ENCODE assay signal across 11 mouse cellular contexts in genomic region chr10:85525267-85526015, GRCm38 (mm10).
DNase-seq lines count a peak whose midpoint lies in the region; ATAC-seq and TF ChIP-seq lines count a peak whose summit lies in the region.
"Had no signal": no experiment of that assay in that cellular context is flagged by ENCODE, and none has a peak within 500 bp of the region (broad histone marks: within the 10 kb centered on the region; RNA-seq: fewer than 3 reads in every experiment).

No protein-coding gene starts in this region.

- H3K4me2 ChIP-seq in hindbrain, embryonic 11.5 days (replicated peaks; ENCODE audit: low read depth, low read length), result no peak overlapping the region
- H3K4me2 ChIP-seq in hindbrain, embryonic 14.5 days (replicated peaks), result no peak overlapping the region
- H3K4me2 ChIP-seq in stomach, postnatal 0 days (replicated peaks; ENCODE audit: low read depth), result no peak overlapping the region
- H3K4me2 ChIP-seq: limb, embryonic 13.5 days; stomach, embryonic 15.5 days had no signal

- H3K4me1 ChIP-seq in hindbrain, embryonic 10.5 days (replicated peaks), result peaks cover 19% of the 10 kb centered on the region
- no peaks in the 10 kb centered on the region for H3K4me1 ChIP-seq in hindbrain, embryonic 11.5 days (replicated peaks; ENCODE audit: control insufficient read depth, insufficient read depth, low read length)
- H3K4me1 ChIP-seq in hindbrain, embryonic 14.5 days (replicated peaks; ENCODE audit: control insufficient read depth, insufficient read depth, low read length), result peaks cover 33% of the 10 kb centered on the region
- no peaks in the 10 kb centered on the region for H3K4me1 ChIP-seq in stomach, postnatal 0 days (replicated peaks; ENCODE audit: control insufficient read depth, insufficient read depth)
- H3K4me1 ChIP-seq: stomach, embryonic 15.5 days had no signal

- TF ChIP-seq CTCF in stomach, postnatal 0 days (IDR thresholded peaks at IDR 0.05; ENCODE audit: low read depth), result no peak

- H3K9ac ChIP-seq in hindbrain, embryonic 11.5 days (ENCODE audit: low read depth, low read length), result no peak overlapping the region
- H3K9ac ChIP-seq in hindbrain, embryonic 14.5 days, result no peak overlapping the region
- H3K9ac ChIP-seq in stomach, postnatal 0 days (ENCODE audit: low read length), result no peak overlapping the region
- H3K9ac ChIP-seq: limb, embryonic 13.5 days; stomach, embryonic 15.5 days had no signal

- ATAC-seq in hindbrain, embryonic 11.5 days (ENCODE audit: low FRiP score), result no peak; the same call in 1 of the 2 replicates
- ATAC-seq in hindbrain, embryonic 14.5 days (ENCODE audit: low FRiP score), result peak; percentile 21; the same call in 1 of the 2 replicates
- 0 out of 2 replicates have a peak, but pooled peaks have one; percentile 26 for ATAC-seq in stomach, postnatal 0 days (ENCODE audit: low FRiP score, low TSS enrichment)
- ATAC-seq: intestine, embryonic 16.5 days had no signal

- H3K36me3 ChIP-seq in hindbrain, embryonic 10.5 days, result no peaks in the 10 kb centered on the region
- H3K36me3 ChIP-seq in hindbrain, embryonic 11.5 days (ENCODE audit: control insufficient read depth, insufficient read depth, low read length), result no peaks in the 10 kb centered on the region
- no peaks in the 10 kb centered on the region for H3K36me3 ChIP-seq in hindbrain, embryonic 14.5 days (replicated peaks; ENCODE audit: control insufficient read depth, insufficient read depth)
- H3K36me3 ChIP-seq in stomach, postnatal 0 days (ENCODE audit: control insufficient read depth, insufficient read depth, low read length), result no peaks in the 10 kb centered on the region
- H3K36me3 ChIP-seq: limb, embryonic 13.5 days; stomach, embryonic 15.5 days had no signal

- 36% methylated on average over 7 of the region's 7 CpGs for WGBS in hindbrain, embryonic 10.5 days
- 35% methylated on average over 7 of the region's 7 CpGs for WGBS in hindbrain, embryonic 11.5 days
- 27% methylated on average over 7 of the region's 7 CpGs for WGBS in hindbrain, embryonic 14.5 days
- 39% methylated on average over 7 of the region's 7 CpGs for WGBS in stomach, postnatal 0 days

- no peak for DNase-seq in hindbrain, embryonic 10.5 days (ENCODE audit: low spot score)
- no peak for DNase-seq in hindbrain, embryonic 11.5 days (ENCODE audit: low spot score)
- DNase-seq in right cerebral cortex, postnatal 4 days, result peak; percentile 34
- DNase-seq in right cerebral cortex, postnatal 36 days (ENCODE audit: low spot score in 2 of 2), result no peak
- no peak for DNase-seq in hindbrain, embryonic 14.5 days (ENCODE audit: low spot score)
- no peak for DNase-seq in stomach, postnatal 0 days (ENCODE audit: low spot score)
- no peak for DNase-seq in thymus, postnatal 0 days (ENCODE audit: low spot score)
- no peak for DNase-seq in gastrocnemius, adult 8-10 months (ENCODE audit: low spot score in 2 of 2)

- TF ChIP-seq EP300 in stomach, postnatal 0 days (optimal IDR thresholded peaks at IDR 0.05), result no peak

- H3K4me3 ChIP-seq in hindbrain, embryonic 10.5 days, result no peak overlapping the region
- H3K4me3 ChIP-seq in hindbrain, embryonic 11.5 days (ENCODE audit: low read depth, low read length), result no peak overlapping the region
- no peak overlapping the region for H3K4me3 ChIP-seq in hindbrain, embryonic 14.5 days (replicated peaks; ENCODE audit: low read length)
- H3K4me3 ChIP-seq in stomach, postnatal 0 days (ENCODE audit: low read depth, low read length), result no peak overlapping the region
- H3K4me3 ChIP-seq: limb, embryonic 13.5 days; stomach, embryonic 15.5 days had no signal

- H3K9me3 ChIP-seq in hindbrain, embryonic 10.5 days, result no peaks in the 10 kb centered on the region
- no peaks in the 10 kb centered on the region for H3K9me3 ChIP-seq in hindbrain, embryonic 11.5 days (ENCODE audit: control insufficient read depth, low read length)
- no peaks in the 10 kb centered on the region for H3K9me3 ChIP-seq in hindbrain, embryonic 14.5 days (ENCODE audit: control insufficient read depth, low read length)
- H3K9me3 ChIP-seq in stomach, postnatal 0 days (ENCODE audit: control insufficient read depth, low read length), result no peaks in the 10 kb centered on the region
- H3K9me3 ChIP-seq: limb, embryonic 13.5 days; stomach, embryonic 15.5 days had no signal

- peak overlapping the region; percentile 18; the same call in 1 of the 2 replicates for H3K27ac ChIP-seq in hindbrain, embryonic 10.5 days
- H3K27ac ChIP-seq in hindbrain, embryonic 11.5 days (ENCODE audit: low read depth, low read length), result no peak overlapping the region
- H3K27ac ChIP-seq in hindbrain, embryonic 14.5 days, result peak overlapping the region; percentile 60
- H3K27ac ChIP-seq in stomach, postnatal 0 days (replicated peaks), result no peak overlapping the region
- H3K27ac ChIP-seq: limb, embryonic 13.5 days; stomach, embryonic 15.5 days had no signal

- H3K27me3 ChIP-seq in hindbrain, embryonic 10.5 days (ENCODE audit: insufficient read depth, poor library complexity, severe bottlenecking), result no peaks in the 10 kb centered on the region
- no peaks in the 10 kb centered on the region for H3K27me3 ChIP-seq in hindbrain, embryonic 11.5 days (ENCODE audit: control insufficient read depth, insufficient read depth, low read length)
- H3K27me3 ChIP-seq in hindbrain, embryonic 14.5 days (ENCODE audit: control insufficient read depth, insufficient read depth, low read length), result no peaks in the 10 kb centered on the region
- no peaks in the 10 kb centered on the region for H3K27me3 ChIP-seq in stomach, postnatal 0 days (ENCODE audit: control insufficient read depth, insufficient read depth, low read length)
- H3K27me3 ChIP-seq: limb, embryonic 13.5 days; stomach, embryonic 15.5 days had no signal

Comparison
In these comparisons a context has a peak if more than half of its experiments do, and no peak if none do; other contexts are left out.
1. H3K27ac ChIP-seq: peak in hindbrain, embryonic 10.5 days (single experiment) and hindbrain, embryonic 14.5 days (single experiment); none in hindbrain, embryonic 11.5 days (single experiment) and stomach, postnatal 0 days (single experiment).